Mouse (Mus musculus): ENCODE results near the gene Atrn.

DNA sequence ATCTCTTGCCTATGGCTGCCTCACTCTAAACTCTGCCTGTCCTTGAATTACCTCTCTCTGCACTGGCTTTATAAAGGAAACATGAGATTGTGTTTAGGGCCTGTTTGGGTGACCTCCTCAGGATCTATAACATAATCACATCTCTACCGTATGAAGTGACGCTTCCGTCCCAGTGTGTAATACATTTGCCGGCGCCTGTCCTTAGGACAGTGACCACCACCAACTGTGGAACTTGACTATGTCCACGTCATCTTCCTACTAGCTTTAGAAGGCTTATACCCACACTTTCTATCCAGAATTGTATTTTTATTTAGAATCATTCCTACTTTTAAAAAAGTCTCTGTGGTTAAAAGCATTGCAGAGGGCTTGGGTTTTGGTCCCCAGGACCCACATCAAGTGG is 131.9 kb downstream of the Atrn start:
- TF ChIP-seq POLR2A (IDR thresholded peaks at IDR 0.05; ENCODE audit: borderline replicate concordance, extremely low read depth, low read depth, low read length) (no peak), CTCF (IDR thresholded peaks at IDR 0.05; ENCODE audit: insufficient read depth, low read length) (no peak)

All from lung, adult 2 months (tissue).